Mouse (Mus musculus) liver, embryonic 13.5 days (tissue): ENCODE measurements around the gene Ulk3. TPM values are rescaled to one million over a fixed set of nuclear protein-coding genes. Genes with fewer than 3 reads are reported as not detected.

ENCODE experiments used
- ATAC-seq: fragments of 200-750 bp; cut with Nextera tagmentation; 2 replicates; pipeline ENCODE4 v1.8.0; 2017; ENCODE audit warnings: low read depth, mild to moderate bottlenecking, moderate number of reproducible peaks, moderate library complexity
- DNase-seq: peaks from one replicate; pipeline ENCODE4 v3.0.0; 2022
- H3K27ac ChIP-seq: fragments of 300-500 bp; sonication (generic); 2 replicates; pipeline ENCODE4 v1.5.1; 2015; ENCODE audit warnings: moderate library complexity, mild to moderate bottlenecking, inconsistent platforms
- H3K27me3 ChIP-seq: fragments of 300-500 bp; sonication (generic); 2 replicates; pipeline ENCODE4 v1.6.1; 2015; ENCODE audit warnings: mild to moderate bottlenecking, inconsistent platforms
- H3K36me3 ChIP-seq: fragments of 300-500 bp; sonication (generic); 2 replicates; pipeline ENCODE4 v1.6.1; 2015; ENCODE audit warnings: mild to moderate bottlenecking, inconsistent platforms
- H3K4me1 ChIP-seq: fragments of 300-500 bp; sonication (generic); replicated peaks from 2 replicates; pipeline ENCODE4 v1.6.1; 2015; ENCODE audit warnings: inconsistent platforms
- H3K4me2 ChIP-seq: fragments of 300-500 bp; sonication (generic); 2 replicates; pipeline ENCODE4 v1.6.1; 2015; ENCODE audit warnings: inconsistent platforms, mild to moderate bottlenecking, moderate library complexity
- H3K4me3 ChIP-seq: fragments of 300-500 bp; sonication (generic); replicated peaks from 2 replicates; pipeline ENCODE4 v1.5.1; 2015; ENCODE audit warnings: mild to moderate bottlenecking, inconsistent platforms
- H3K9ac ChIP-seq: fragments of 300-500 bp; sonication (generic); 2 replicates; pipeline ENCODE4 v1.6.1; 2015; ENCODE audit warnings: mild to moderate bottlenecking, inconsistent platforms
- H3K9me3 ChIP-seq: fragments of 300-500 bp; sonication (generic); replicated peaks from 2 replicates; pipeline ENCODE4 v1.6.1; 2016; ENCODE audit warnings: inconsistent platforms
- WGBS: fragments of 180-500 bp; shearing (Covaris S2); methylation state at CpG from one replicate; pipeline ENCODE4 v1.1.7; 2015; ENCODE audit not compliant: insufficient replicate concordance; 5-methylcytosine and 5-hydroxymethylcytosine counted together
- polyA plus RNA-seq: library from polyadenylated mRNA; unstranded; fragments of >200 nt; fragmentation: Nextera tagmentation; extraction: Ambion mirVana; gene quantifications from 2 replicates; pipeline ENCODE4 v1.2.1, GENCODE M21; 2015

Ulk3 gene
- polyA plus RNA-seq, 1 experiment from 2014 or later: 3.7 TPM

DNA sequence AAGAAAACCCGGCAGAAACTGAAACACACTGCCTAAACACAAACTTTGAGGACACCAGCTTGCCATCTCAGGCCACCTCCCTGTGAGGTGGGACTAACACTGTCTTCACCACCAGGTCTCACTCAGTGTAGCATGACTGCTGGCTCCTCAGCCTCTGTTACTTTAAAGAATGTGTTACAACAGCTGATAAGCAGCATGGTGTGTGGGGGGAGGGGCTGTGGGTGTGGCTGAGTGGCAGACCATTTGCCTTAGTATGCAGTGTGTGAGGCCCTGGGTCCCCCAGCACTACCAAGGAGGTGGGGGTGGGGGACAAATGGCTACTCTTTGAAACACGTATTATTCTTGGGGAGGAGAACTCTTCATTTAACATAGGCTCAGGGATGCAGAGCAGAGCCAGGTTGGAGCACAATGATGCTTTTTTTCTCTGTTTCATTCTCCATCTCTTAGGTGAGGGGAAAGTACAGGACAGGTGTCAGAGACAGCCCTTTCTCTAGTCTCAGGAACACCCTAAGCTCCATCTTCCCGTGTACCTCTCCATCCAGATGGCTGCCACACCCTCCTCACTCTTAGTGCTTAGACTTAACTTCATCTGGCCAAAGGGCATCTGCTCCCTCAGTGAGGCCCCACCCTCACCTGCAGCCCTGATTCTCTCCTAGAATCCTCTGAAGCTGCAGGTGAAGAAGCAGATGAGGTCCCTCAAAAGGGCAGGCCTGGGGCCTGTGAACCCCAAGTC is 11.5 kb downstream of the Ulk3 start:
- Histone ChIP-seq H3K4me3 (no peak overlapping the region), H3K27me3 (peaks cover 29% of the 10 kb centered on the region), H3K27ac (no peak overlapping the region), H3K4me1 (peaks cover 22% of the 10 kb centered on the region), H3K4me2 (no peak overlapping the region), H3K9ac (no peak overlapping the region), H3K9me3 (no peaks in the 10 kb centered on the region), H3K36me3 (no peaks in the 10 kb centered on the region)
- DNase-seq (peak; percentile 54), ATAC-seq (peak; percentile 52)
- 7% methylated on average over 3 of the region's 3 CpGs for WGBS

DNA sequence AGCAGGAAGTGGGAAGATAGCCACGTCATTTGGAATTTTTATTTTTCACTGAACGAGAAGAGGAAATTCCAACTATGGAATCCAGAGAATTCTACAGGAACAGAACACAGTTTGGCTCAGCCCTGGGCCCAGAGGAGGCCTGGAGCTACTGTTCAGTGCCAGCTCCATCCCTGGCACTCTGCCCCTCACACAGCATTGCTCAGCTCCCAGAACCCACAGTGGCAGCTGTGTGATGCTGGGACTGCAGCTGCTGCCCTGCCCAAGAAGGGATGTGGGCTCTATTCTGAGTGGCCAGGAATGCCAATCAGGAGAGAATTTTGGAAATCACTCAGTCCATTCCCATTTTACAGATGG is 12.1 kb downstream of the Ulk3 start:
- no peaks in the 10 kb centered on the region for H3K9me3 ChIP-seq
- WGBS: 49% methylated on average over 2 of the region's 2 CpGs
- peaks cover 22% of the 10 kb centered on the region for H3K4me1 ChIP-seq
- no peak overlapping the region for H3K9ac ChIP-seq
- DNase-seq (no peak), ATAC-seq (no peak)
- H3K27me3 ChIP-seq: peaks cover 35% of the 10 kb centered on the region
- H3K4me3 ChIP-seq: no peak overlapping the region
- H3K4me2 ChIP-seq: no peak overlapping the region
- H3K27ac ChIP-seq: no peak overlapping the region
- H3K36me3 ChIP-seq: no peaks in the 10 kb centered on the region

DNA sequence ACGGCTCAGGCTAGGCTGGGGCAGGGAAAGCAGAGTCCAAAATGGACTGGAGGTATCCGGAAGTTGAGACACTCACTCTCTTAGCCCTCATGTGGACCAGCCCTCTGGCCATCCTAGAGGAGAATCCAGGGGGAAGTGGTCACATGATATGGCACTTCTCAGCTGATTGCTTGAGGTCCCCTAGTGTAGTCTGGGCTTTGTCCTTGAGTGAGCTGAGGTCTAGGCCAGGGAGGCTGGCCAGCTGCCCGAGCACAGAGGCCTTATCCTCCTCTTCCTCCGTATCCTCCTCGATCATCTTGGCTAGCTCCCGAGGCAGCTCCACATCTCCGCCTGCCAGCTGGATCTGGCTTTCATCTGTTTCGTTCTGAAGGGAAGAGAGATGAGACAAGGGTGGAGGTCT is 12.8 kb downstream of the Ulk3 start:
- Histone ChIP-seq H3K27me3 (peaks cover 42% of the 10 kb centered on the region), H3K9me3 (no peaks in the 10 kb centered on the region), H3K4me3 (no peak overlapping the region), H3K9ac (no peak overlapping the region), H3K4me1 (peaks cover 22% of the 10 kb centered on the region), H3K4me2 (no peak overlapping the region), H3K36me3 (no peaks in the 10 kb centered on the region), H3K27ac (no peak overlapping the region)
- DNase-seq (no peak), ATAC-seq (no peak)
- WGBS: 44% methylated on average over 8 of the region's 8 CpGs

DNA sequence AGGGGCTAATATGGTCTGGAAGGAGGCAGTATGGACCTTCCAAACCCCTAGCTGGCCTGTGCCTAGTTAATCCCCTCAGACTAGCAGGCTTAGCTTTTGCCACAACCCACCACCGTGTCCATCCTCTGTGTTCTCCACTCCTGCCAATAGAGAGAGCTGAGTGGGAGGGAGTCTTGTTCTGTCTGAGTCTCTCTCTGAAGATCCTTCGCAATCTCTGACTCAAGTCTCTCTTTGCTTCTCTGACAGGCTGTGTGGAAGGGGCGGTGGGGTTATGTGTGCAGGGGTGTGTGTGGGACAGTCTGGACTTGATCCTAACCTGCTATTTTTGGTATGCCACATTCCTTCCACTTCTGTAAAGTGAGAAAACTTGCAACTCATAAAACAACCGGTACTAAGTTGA is 15.6 kb downstream of the Ulk3 start:
- H3K4me3 ChIP-seq: no peak overlapping the region
- H3K4me2 ChIP-seq: no peak overlapping the region
- H3K9me3 ChIP-seq: no peaks in the 10 kb centered on the region
- no peaks in the 10 kb centered on the region for H3K36me3 ChIP-seq
- DNase-seq: no peak
- no peak overlapping the region for H3K9ac ChIP-seq
- H3K27ac ChIP-seq: no peak overlapping the region
- H3K27me3 ChIP-seq: peaks cover 59% of the 10 kb centered on the region
- no peak for ATAC-seq
- 77% methylated on average over 4 of the region's 4 CpGs for WGBS
- H3K4me1 ChIP-seq: peaks cover 16% of the 10 kb centered on the region

DNA sequence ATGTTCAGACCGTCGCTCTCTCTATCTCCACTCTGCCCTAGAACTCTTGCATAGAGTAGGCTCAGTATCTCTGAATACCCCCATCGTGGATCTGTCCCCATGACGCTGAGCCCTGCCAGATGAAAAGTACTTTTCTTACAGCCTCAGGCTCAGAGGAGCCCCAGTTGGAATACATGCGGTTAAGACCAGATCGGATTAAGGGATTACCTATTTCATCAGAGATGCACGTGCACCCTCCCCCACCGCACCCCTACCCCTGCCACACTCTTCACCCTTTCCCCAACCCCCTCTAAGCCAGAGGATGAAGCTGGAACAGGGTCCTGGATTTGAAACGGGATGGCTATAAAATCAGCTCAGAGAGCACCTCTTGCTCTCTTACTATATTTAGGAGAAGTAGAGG is 16.3 kb downstream of the Ulk3 start:
- Histone ChIP-seq H3K27me3 (peaks cover 59% of the 10 kb centered on the region), H3K4me2 (no peak overlapping the region), H3K9me3 (no peaks in the 10 kb centered on the region), H3K4me1 (peaks cover 10% of the 10 kb centered on the region), H3K36me3 (no peaks in the 10 kb centered on the region), H3K9ac (no peak overlapping the region), H3K4me3 (no peak overlapping the region), H3K27ac (no peak overlapping the region)
- no peak for ATAC-seq
- WGBS: 15% methylated on average over 9 of the region's 9 CpGs
- no peak for DNase-seq

DNA sequence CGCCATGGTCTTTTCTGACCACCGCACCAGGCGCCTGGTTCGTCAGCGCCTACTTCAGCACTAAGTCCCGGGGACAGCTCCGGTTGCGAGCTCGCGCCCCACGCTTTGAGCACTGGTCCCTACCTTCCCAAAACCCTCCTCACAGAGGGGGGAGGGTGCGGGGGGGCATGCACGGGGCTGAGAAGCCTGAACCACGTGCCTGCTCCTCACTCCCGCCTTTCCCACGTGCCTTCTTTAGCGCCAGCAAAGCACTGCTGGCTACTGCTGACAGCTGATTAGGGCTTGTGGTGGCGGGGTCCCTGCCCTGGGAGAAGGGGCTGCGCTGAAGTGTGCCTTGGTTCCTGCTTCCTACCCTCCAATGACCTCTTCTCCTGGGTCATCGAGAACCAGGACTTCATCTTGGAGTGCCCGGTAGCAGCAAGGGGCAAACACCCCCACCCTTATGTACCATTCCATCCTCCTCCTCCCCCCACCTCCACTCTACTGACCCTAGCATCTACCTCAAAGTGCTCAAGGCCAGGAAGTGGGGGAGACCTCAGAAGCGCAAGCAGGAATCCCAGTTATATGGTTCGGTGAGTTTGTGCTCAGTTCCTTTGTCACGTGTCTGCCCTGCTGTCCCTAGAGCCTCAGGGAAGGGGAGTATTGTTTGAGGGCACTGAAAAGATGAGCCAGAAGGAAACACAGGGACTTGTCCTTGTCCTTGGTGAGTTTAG is 17.0 kb downstream of the Ulk3 start, which contains the start of gene Cplx3:
Gene Cplx3, minus strand, starts transcription at position 143 of the 713 bp plus-strand sequence.
- H3K4me3 ChIP-seq: no peak within 1 kb of the TSS
- no peak within 1 kb of the TSS for H3K27ac ChIP-seq
- no peaks in the 10 kb centered on the region for H3K36me3 ChIP-seq
- no peaks in the 10 kb centered on the region for H3K9me3 ChIP-seq
- H3K4me2 ChIP-seq: no peak within 1 kb of the TSS
- ATAC-seq (no peak), DNase-seq (peak; percentile 31)
- no peak within 1 kb of the TSS for H3K9ac ChIP-seq
- H3K4me1 ChIP-seq: 0 out of 2 replicates have a peak, but pooled peaks cover 3% of the 10 kb centered on the region
- peaks cover 59% of the 10 kb centered on the region for H3K27me3 ChIP-seq
- 6% methylated on average over 24 of the region's 24 CpGs for WGBS

DNA sequence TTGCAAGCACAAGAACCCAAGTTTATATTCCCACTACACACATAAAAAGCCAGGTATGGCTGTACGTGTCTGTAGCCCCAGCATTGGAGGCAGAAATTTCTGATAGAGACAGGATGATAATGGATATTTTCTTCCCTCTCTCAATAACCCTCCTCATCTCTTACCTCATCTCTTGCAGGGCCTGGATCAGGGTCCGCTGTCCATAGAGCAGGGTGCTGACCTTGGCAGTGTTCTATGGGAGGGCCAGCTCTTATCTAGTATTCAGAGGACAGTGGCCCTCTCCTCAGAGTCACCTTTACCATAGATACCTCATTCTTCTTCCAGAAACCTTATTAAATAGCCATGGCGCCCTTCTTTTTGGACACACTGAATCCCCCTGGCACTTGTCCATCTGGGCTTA is 20.6 kb downstream of the Ulk3 start:
- Histone ChIP-seq H3K9ac (no peak overlapping the region), H3K27ac (no peak overlapping the region), H3K4me3 (no peak overlapping the region), H3K9me3 (no peaks in the 10 kb centered on the region), H3K27me3 (peaks cover 57% of the 10 kb centered on the region), H3K4me2 (no peak overlapping the region), H3K4me1 (no peaks in the 10 kb centered on the region), H3K36me3 (no peaks in the 10 kb centered on the region)
- ATAC-seq (no peak), DNase-seq (no peak)
- WGBS: 35% methylated on average over 3 of the region's 3 CpGs

DNA sequence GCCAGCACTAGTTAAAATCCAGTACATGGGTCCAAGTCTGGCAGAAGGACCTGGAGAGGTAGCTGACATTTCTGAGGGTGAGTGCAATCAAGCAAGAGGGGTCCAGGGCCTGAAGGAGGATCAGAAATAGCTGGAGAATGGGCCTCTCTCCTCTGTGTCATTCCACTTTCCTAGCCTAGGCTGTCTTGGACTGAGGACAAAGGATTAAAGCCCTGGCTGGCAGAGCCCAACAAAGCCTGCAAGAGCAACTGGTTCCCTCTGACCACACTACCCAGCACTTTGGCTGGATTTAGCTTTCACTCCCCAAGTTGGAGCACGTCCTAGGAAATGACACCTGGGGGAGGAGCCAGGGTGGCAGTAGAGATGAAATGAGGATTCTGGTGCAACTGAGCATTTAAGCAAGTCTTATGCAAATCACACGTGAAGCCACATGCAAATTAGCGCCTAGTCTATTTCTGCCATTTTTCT is 21.1 kb downstream of the Ulk3 start:
- H3K27ac ChIP-seq: no peak overlapping the region
- DNase-seq (no peak), ATAC-seq (no peak)
- no peaks in the 10 kb centered on the region for H3K36me3 ChIP-seq
- no peak overlapping the region for H3K9ac ChIP-seq
- H3K27me3 ChIP-seq: peaks cover 51% of the 10 kb centered on the region
- no peak overlapping the region for H3K4me3 ChIP-seq
- no peaks in the 10 kb centered on the region for H3K9me3 ChIP-seq
- H3K4me1 ChIP-seq: peaks cover 4% of the 10 kb centered on the region
- WGBS: 47% methylated on average over 3 of the region's 3 CpGs
- no peak overlapping the region for H3K4me2 ChIP-seq

DNA sequence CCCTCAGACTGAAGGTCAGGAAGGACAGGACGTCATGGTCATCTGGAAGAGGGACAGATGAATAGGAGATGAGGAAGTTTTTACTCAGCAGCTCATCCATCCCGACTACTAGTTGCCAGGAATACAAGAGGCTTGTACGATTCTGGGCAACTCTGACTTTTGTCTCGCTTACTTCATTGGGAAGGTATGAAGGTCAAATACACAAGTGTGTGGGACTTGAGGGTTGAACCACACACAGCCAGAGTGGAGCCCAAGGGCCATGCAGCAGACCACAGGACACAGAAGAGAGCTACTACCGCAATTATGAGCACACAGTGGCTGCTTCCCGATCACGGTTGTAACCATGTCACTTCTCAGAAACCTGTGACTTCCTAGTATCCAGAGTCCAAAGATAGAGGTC is 23.3 kb downstream of the Ulk3 start:
- ATAC-seq (no peak), DNase-seq (no peak)
- H3K9ac ChIP-seq: no peak overlapping the region
- no peaks in the 10 kb centered on the region for H3K36me3 ChIP-seq
- no peak overlapping the region for H3K4me3 ChIP-seq
- H3K4me1 ChIP-seq: peaks cover 7% of the 10 kb centered on the region
- H3K4me2 ChIP-seq: no peak overlapping the region
- no peak overlapping the region for H3K27ac ChIP-seq
- peaks cover 30% of the 10 kb centered on the region for H3K27me3 ChIP-seq
- 66% methylated on average over 7 of the region's 7 CpGs for WGBS
- no peaks in the 10 kb centered on the region for H3K9me3 ChIP-seq

DNA sequence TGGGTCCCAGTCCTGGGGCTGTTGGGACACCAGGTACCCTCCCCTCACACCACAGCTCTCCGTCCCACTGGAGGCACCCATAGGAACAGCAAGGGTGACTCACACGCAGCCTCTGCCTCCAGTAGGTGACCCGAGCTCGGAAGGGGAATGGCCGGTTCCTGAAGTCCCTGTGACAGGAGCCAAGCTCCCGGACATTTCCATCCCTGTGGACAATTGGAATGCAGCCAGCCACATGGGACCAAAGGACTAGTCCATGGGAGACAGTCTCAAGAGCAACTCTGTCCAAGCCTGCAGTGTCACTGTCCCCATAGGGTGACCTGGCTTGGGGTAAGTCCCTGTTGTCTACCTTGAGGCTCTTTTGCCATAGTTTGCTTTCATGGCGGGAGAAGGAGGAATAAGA is 24.7 kb downstream of the Ulk3 start:
- no peak overlapping the region for H3K27ac ChIP-seq
- H3K36me3 ChIP-seq: no peaks in the 10 kb centered on the region
- H3K4me2 ChIP-seq: no peak overlapping the region
- no peaks in the 10 kb centered on the region for H3K9me3 ChIP-seq
- DNase-seq (no peak), ATAC-seq (no peak)
- 63% methylated on average over 7 of the region's 7 CpGs for WGBS
- peaks cover 7% of the 10 kb centered on the region for H3K4me1 ChIP-seq
- peaks cover 20% of the 10 kb centered on the region for H3K27me3 ChIP-seq
- H3K4me3 ChIP-seq: no peak overlapping the region
- H3K9ac ChIP-seq: no peak overlapping the region

DNA sequence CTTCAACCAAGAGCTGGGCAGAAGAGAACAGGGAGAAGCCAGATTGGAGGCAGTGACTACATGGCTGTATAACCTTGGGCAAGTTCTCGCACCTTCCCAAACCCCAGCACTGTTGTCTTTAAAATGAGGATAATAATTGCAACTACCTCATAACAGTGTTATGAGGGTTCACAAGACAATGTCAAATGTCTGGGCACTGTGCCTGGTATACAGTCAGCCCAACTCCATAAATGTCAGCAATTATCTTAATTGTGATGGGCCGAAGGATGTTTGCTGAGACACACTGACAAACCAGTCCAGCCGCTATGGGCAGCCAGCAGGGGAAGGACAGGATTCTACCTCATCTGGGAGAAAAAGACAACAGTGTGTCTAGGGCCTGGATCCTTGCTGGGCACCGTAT is 25.5 kb downstream of the Ulk3 start:
- no peak overlapping the region for H3K9ac ChIP-seq
- peaks cover 18% of the 10 kb centered on the region for H3K27me3 ChIP-seq
- no peaks in the 10 kb centered on the region for H3K9me3 ChIP-seq
- DNase-seq (no peak), ATAC-seq (no peak)
- H3K4me1 ChIP-seq: peaks cover 7% of the 10 kb centered on the region
- 78% methylated on average over 4 of the region's 4 CpGs for WGBS
- no peak overlapping the region for H3K27ac ChIP-seq
- H3K4me3 ChIP-seq: no peak overlapping the region
- no peaks in the 10 kb centered on the region for H3K36me3 ChIP-seq
- H3K4me2 ChIP-seq: no peak overlapping the region
